In the genomic region with DNA sequence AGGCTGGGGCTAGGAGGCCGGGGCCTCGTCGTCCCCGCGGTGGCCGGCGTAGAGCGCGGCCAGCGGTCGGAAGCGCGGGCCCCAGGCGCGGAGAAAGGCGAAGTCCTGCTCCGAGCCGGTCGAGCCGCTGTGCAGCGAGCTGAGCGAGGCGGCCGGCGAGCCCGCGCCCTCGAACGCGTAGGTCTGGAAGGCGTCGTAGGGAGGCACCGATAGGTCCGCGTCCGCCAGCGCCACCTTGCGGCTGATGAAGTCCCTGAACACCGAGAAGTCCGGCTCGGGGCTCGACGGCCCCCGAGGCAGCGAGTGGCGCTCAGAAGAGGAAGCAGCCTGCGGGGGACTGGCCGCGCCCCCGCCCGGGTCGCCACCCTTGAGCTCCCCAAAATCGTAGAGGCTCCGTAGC, we compare ENCODE assay signal across 9 mouse cellular contexts. TPM values are rescaled to one million over a fixed set of nuclear protein-coding genes. Genes with fewer than 3 reads are reported as not detected.
DNase-seq lines count a peak whose midpoint lies in the region; ATAC-seq and TF ChIP-seq lines count a peak whose summit lies in the region.
"Had no signal": no experiment of that assay in that cellular context is flagged by ENCODE, and none has a peak within 500 bp of the region (broad histone marks: within the 10 kb centered on the region; RNA-seq: fewer than 3 reads in every experiment).

No protein-coding gene starts in this region.

- H3K4me1 ChIP-seq in forebrain, embryonic 13.5 days = peaks cover 29% of the 10 kb centered on the region; the same call in 1 of the 2 replicates
- H3K4me1 ChIP-seq in lung, embryonic 15.5 days = peaks cover 6% of the 10 kb centered on the region; the same call in 1 of the 2 replicates
- peaks cover 11% of the 10 kb centered on the region for H3K4me1 ChIP-seq in olfactory bulb, adult 2 months (ENCODE audit: control insufficient read depth, insufficient read depth, low read length)

- H3K36me3 ChIP-seq in forebrain, embryonic 13.5 days (ENCODE audit: poor library complexity, severe bottlenecking) = no peaks in the 10 kb centered on the region
- H3K36me3 ChIP-seq in lung, embryonic 15.5 days = no peaks in the 10 kb centered on the region
- H3K36me3 ChIP-seq: G1E had no signal

- WGBS in forebrain, embryonic 13.5 days = under 1% methylated on average over 54 of the region's 54 CpGs
- WGBS in lung, embryonic 15.5 days = under 1% methylated on average over 54 of the region's 54 CpGs
- WGBS in olfactory bulb, adult 2 months = 15% methylated on average over 54 of the region's 54 CpGs

- H3K4me3 ChIP-seq in forebrain, embryonic 13.5 days = peak overlapping the region; percentile 21
- H3K4me3 ChIP-seq in lung, embryonic 15.5 days = no peak overlapping the region
- no peak overlapping the region for H3K4me3 ChIP-seq in olfactory bulb, adult 2 months (ENCODE audit: insufficient read depth, low read depth, low read length)

- H3K27me3 ChIP-seq in forebrain, embryonic 13.5 days = peaks cover 61% of the 10 kb centered on the region
- H3K27me3 ChIP-seq in lung, embryonic 15.5 days = peaks cover 96% of the 10 kb centered on the region

- intact Hi-C loops in heart, postnatal 36 days (cut with DNase I) = loop anchor here (2.0 kb wide), 2 partner anchors 37 to 149 kb away; no protein-coding TSS in a partner anchor

- H3K9me3 ChIP-seq in forebrain, embryonic 13.5 days (replicated peaks) = no peaks in the 10 kb centered on the region
- H3K9me3 ChIP-seq in lung, embryonic 15.5 days = no peaks in the 10 kb centered on the region

- DNase-seq in CD4-positive helper T cell, adult 2 months (ENCODE audit: low read depth, low spot score) = peak; percentile 73
- DNase-seq in c-Kit-positive CD71-positive TER-119-positive erythroid progenitor cells, embryonic 14.5 days (ENCODE audit: low spot score) = peak; percentile 53
- DNase-seq in heart, postnatal 36 days = peak; percentile 79 to 90
- peak; percentile 61 for DNase-seq in layer of hippocampus, adult 11-12 months (ENCODE audit: low spot score)
- DNase-seq in testis, postnatal 14 days (ENCODE audit: low spot score) = peak; percentile 83

- ATAC-seq in forebrain, embryonic 13.5 days = peak; percentile 71
- ATAC-seq in lung, embryonic 15.5 days (ENCODE audit: borderline replicate concordance, extremely low read depth, low FRiP score, low TSS enrichment) = peak; percentile 75; the same call in 1 of the 2 replicates

- TF ChIP-seq POLR2A in olfactory bulb, adult 2 months (IDR thresholded peaks at IDR 0.05; ENCODE audit: insufficient read depth, low read depth, low read length) = no peak

- peak; percentile 70; the same call in 1 of the 2 replicates for TF ChIP-seq CTCF in olfactory bulb, adult 2 months (IDR thresholded peaks at IDR 0.05; ENCODE audit: insufficient read depth, low read depth, low read length)

- H3K9ac ChIP-seq in forebrain, embryonic 13.5 days = peak overlapping the region; percentile 43; the same call in 1 of the 2 replicates
- no peak overlapping the region for H3K9ac ChIP-seq in lung, embryonic 15.5 days

- H3K27ac ChIP-seq in forebrain, embryonic 13.5 days = no peak overlapping the region
- no peak overlapping the region for H3K27ac ChIP-seq in lung, embryonic 15.5 days
- H3K27ac ChIP-seq in olfactory bulb, adult 2 months (ENCODE audit: insufficient read depth, low read depth, low read length) = no peak overlapping the region

- peak overlapping the region; percentile 43 for H3K4me2 ChIP-seq in forebrain, embryonic 13.5 days
- no peak overlapping the region for H3K4me2 ChIP-seq in lung, embryonic 15.5 days

RNA-seq across cellular contexts. Expression of gene 1700025C18Rik, which starts 21.6 kb away (rescaled TPM):
- polyA plus RNA-seq in forebrain, embryonic 13.5 days (2015; fragmentation: Nextera tagmentation; extraction: Ambion mirVana) = not detected in 2 replicates
- not detected for total RNA-seq in heart, postnatal 36 days (2021)
- not detected in 2 replicates for polyA plus RNA-seq in lung, embryonic 15.5 days (2015; fragmentation: Nextera tagmentation; extraction: Ambion mirVana)
- polyA plus RNA-seq in olfactory bulb, adult 2 months (2012; ENCODE audit: insufficient read depth, insufficient read length, low replicate concordance, missing spikeins) = not detected in 2 replicates
- total RNA-seq: G1E had no signal
- polyA plus RNA-seq: G1E had no signal

RNA-seq across cellular contexts. Expression of gene Cd40, which starts 56.7 kb away (rescaled TPM):
- polyA plus RNA-seq in forebrain, embryonic 13.5 days (2015; fragmentation: Nextera tagmentation; extraction: Ambion mirVana) = 5.4 and 6.6 TPM in 2 replicates
- 1 to 10 TPM; 1.7 to 3.2 TPM for total RNA-seq in heart, postnatal 36 days (2021)
- 30.2 and 35.4 TPM in 2 replicates for polyA plus RNA-seq in lung, embryonic 15.5 days (2015; fragmentation: Nextera tagmentation; extraction: Ambion mirVana)
- polyA plus RNA-seq in olfactory bulb, adult 2 months (2012; ENCODE audit: insufficient read depth, insufficient read length, low replicate concordance, missing spikeins) = not detected in 2 replicates
- polyA plus RNA-seq: G1E had no signal
